In the genomic region with DNA sequence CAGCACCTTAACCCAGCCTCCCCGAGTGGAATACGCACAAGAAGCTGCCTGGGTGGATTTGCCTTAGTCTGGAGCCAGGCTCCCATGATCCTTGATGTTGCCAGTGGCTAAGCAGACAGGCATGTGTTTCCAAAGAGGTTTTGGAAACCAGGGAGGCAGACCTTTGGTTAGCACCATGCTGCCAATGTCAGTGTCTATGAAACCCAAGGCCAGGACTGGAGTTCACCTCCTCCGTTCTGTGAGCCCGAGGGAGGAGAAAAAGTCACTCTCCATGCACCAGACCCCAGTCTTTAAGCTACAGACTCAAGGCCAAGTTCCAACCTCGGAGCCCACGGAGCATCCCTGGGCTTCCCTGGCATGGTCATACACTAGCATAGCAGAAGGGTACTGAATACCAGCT, we compare ENCODE assay signal across 9 mouse cellular contexts. TPM values are rescaled to one million over a fixed set of nuclear protein-coding genes. Genes with fewer than 3 reads are reported as not detected.
A peak's percentile ranks its signal among the peaks of the same experiment; 100 is the strongest.
DNase-seq lines count a peak whose midpoint lies in the region.
"Had no signal": no experiment of that assay in that cellular context is flagged by ENCODE, and none has a peak within 500 bp of the region (broad histone marks: within the 10 kb centered on the region; RNA-seq: fewer than 3 reads in every experiment).

No protein-coding gene starts in this region.

- peak; percentile 45 to 77 for DNase-seq in adrenal gland, adult (ENCODE audit: inconsistent age in 2 of 2, low spot score in 1 of 2)
- no peak for DNase-seq in adrenal gland, adult 18-20 months (ENCODE audit: low spot score in 2 of 2)
- peak; percentile 31 for DNase-seq in adrenal gland, postnatal 14 days
- DNase-seq in adrenal gland, adult 8-10 months = no peak
- DNase-seq in adrenal gland, postnatal 36 days = peak; percentile 24 to 42
- no peak for DNase-seq in kidney, adult 9 months
- DNase-seq: cerebellum, adult 11-12 months; cerebellum, adult 8-10 months; embryo, embryonic 11 days had no signal

RNA-seq across cellular contexts. Expression of gene Itga9, which starts 15.2 kb away (rescaled TPM):
- 10 to 100 TPM; 24.9 to 57.9 TPM for total RNA-seq in adrenal gland, adult 18-20 months (2021)
- 41.5 and 44.2 TPM in 2 replicates for total RNA-seq in adrenal gland, postnatal 14 days (2021)
- total RNA-seq in adrenal gland, adult 8-10 months (2022) = 10 to 100 TPM; 64.9 to 75.4 (median 67.8) TPM
- total RNA-seq in adrenal gland, postnatal 36 days (2021) = 10 to 100 TPM; 56.9 to 81.3 TPM

Comparison
In these comparisons a context has a peak if more than half of its experiments do, and no peak if none do; other contexts are left out.
1. DNase-seq: peak in adrenal gland, adult (2 of 2), adrenal gland, postnatal 14 days (single experiment) and adrenal gland, postnatal 36 days (2 of 2); none in adrenal gland, adult 18-20 months (0 of 2), adrenal gland, adult 8-10 months (single experiment) and kidney, adult 9 months (single experiment).